Mouse (Mus musculus) heart, embryonic 13.5 days (tissue): Measurements from ENCODE around the gene Ugt2b36. TPM values are rescaled to one million over a fixed set of nuclear protein-coding genes. Genes with fewer than 3 reads are reported as not detected.
"Not testable (repeated sequence)": the region's sequence is repeated elsewhere in the genome, so short reads cannot be mapped to it uniquely, and the experiment has no call there.

ENCODE experiments used
- ATAC-seq: fragments of 200-750 bp; cut with Nextera tagmentation; 2 replicates; pipeline ENCODE4 v1.8.0; 2017; ENCODE audit warnings: moderate TSS enrichment; ENCODE audit not compliant: insufficient number of reproducible peaks, low FRiP score, low TSS enrichment; ENCODE audit errors: extremely low read depth
- H3K27ac ChIP-seq: fragments of 300-500 bp; sonication (generic); replicated peaks from 2 replicates; pipeline ENCODE4 v1.5.1; 2015; ENCODE audit warnings: moderate library complexity, mild to moderate bottlenecking, inconsistent platforms
- H3K27me3 ChIP-seq: fragments of 300-500 bp; sonication (generic); replicated peaks from 2 replicates; pipeline ENCODE4 v1.6.1; 2015; ENCODE audit warnings: mild to moderate bottlenecking, inconsistent platforms
- H3K36me3 ChIP-seq: fragments of 300-500 bp; sonication (generic); 2 replicates; pipeline ENCODE4 v1.6.1; 2015; ENCODE audit warnings: mild to moderate bottlenecking, inconsistent platforms
- H3K4me1 ChIP-seq: fragments of 300-500 bp; sonication (generic); 2 replicates; pipeline ENCODE4 v1.6.1; 2015; ENCODE audit warnings: inconsistent platforms
- H3K4me2 ChIP-seq: fragments of 300-500 bp; sonication (generic); 2 replicates; pipeline ENCODE4 v1.6.1; 2015; ENCODE audit warnings: inconsistent platforms, mild to moderate bottlenecking, moderate library complexity
- H3K4me3 ChIP-seq: fragments of 300-500 bp; sonication (generic); 2 replicates; pipeline ENCODE4 v1.5.1; 2015; ENCODE audit warnings: moderate library complexity, mild to moderate bottlenecking, inconsistent platforms
- H3K9ac ChIP-seq: fragments of 300-500 bp; sonication (generic); 2 replicates; pipeline ENCODE4 v1.6.1; 2015; ENCODE audit warnings: inconsistent platforms, mild to moderate bottlenecking, moderate library complexity
- H3K9me3 ChIP-seq: fragments of 300-500 bp; sonication (generic); 2 replicates; pipeline ENCODE4 v1.6.1; 2016; ENCODE audit warnings: inconsistent platforms
- WGBS: fragments of 180-500 bp; shearing (Covaris S2); methylation state at CpG from one replicate; pipeline ENCODE4 v1.1.7; 2015; ENCODE audit warnings: mixed read lengths; 5-methylcytosine and 5-hydroxymethylcytosine counted together
- polyA plus RNA-seq: library from polyadenylated mRNA; unstranded; fragments of >200 nt; fragmentation: Nextera tagmentation; extraction: Ambion mirVana; gene quantifications from 2 replicates; pipeline ENCODE4 v1.2.1, GENCODE M21; 2015

Gene Ugt2b36
- 0.46 TPM in 1 of 2 replicates, not detected in the other for polyA plus RNA-seq

- 46% methylated on average over 1 of the region's 1 CpGs for WGBS
- no peak for ATAC-seq
- no peak within 1 kb of the TSS for H3K9ac ChIP-seq
Observed at GRCm38 (mm10) chr5:87092346-87093027, at the start of gene Ugt2b36. Gene Ugt2b36 (minus strand): TSS chr5:87092555.

DNA sequence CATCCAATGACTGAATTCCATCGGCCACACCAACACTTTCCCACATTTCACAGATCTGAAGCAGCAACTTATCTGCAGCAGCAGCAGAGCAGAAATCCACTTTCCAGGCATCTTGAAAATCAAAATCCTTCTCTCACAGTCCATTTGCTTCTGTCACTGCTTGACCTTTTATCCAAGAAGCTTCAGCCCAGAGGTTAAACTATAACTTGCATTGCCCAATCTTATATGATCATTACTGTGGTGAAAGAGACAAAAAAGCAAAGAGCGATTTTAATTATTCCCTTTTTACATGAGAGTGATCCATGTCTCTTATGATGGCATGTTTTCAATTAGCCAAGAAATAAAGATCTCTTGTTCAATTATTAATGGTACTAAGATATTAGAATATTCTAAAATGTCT lies 47.8 kb upstream of the Ugt2b36 start, which contains the start of gene Ugt2b5:
Gene Ugt2b5, minus strand, starts transcription at position 123 of the 400 bp plus-strand sequence.
- not testable (repeated sequence) for H3K9ac ChIP-seq, H3K36me3 ChIP-seq, H3K4me3 ChIP-seq, H3K4me1 ChIP-seq, H3K27me3 ChIP-seq, ATAC-seq, H3K9me3 ChIP-seq, H3K27ac ChIP-seq, H3K4me2 ChIP-seq
- WGBS, result 82% methylated on average over 2 of the region's 2 CpGs

More at GRCm38 (mm10) chr5:87092346-87093027, at the start of gene Ugt2b36:
- H3K4me1 ChIP-seq, result no peaks in the 10 kb centered on the region
- no peak within 1 kb of the TSS for H3K27ac ChIP-seq
- H3K9me3 ChIP-seq, result no peaks in the 10 kb centered on the region
- H3K36me3 ChIP-seq, result no peaks in the 10 kb centered on the region
- H3K4me3 ChIP-seq, result no peak within 1 kb of the TSS
- H3K4me2 ChIP-seq, result no peak within 1 kb of the TSS
- no peaks in the 10 kb centered on the region for H3K27me3 ChIP-seq

- not testable (repeated sequence) for H3K27me3 ChIP-seq, ATAC-seq, H3K27ac ChIP-seq, H3K9me3 ChIP-seq, H3K36me3 ChIP-seq, H3K9ac ChIP-seq, H3K4me1 ChIP-seq, H3K4me2 ChIP-seq, H3K4me3 ChIP-seq
- 88% methylated on average over 1 of the region's 1 CpGs for WGBS
Observed at GRCm38 (mm10) chr5:87103697-87104096, 11.3 kb upstream of the Ugt2b36 start.

- H3K4me2 ChIP-seq, result no peak overlapping the region
- H3K9ac ChIP-seq, result no peak overlapping the region
- no peaks in the 10 kb centered on the region for H3K36me3 ChIP-seq
- H3K27ac ChIP-seq, result no peak overlapping the region
- no peak for ATAC-seq
- no peaks in the 10 kb centered on the region for H3K4me1 ChIP-seq
- no peaks in the 10 kb centered on the region for H3K27me3 ChIP-seq
- H3K9me3 ChIP-seq, result no peaks in the 10 kb centered on the region
- H3K4me3 ChIP-seq, result no peak overlapping the region
Observed at GRCm38 (mm10) chr5:87091111-87091510, 1.2 kb downstream of the Ugt2b36 start.

- Histone ChIP-seq H3K27me3 (no peaks in the 10 kb centered on the region), H3K36me3 (no peaks in the 10 kb centered on the region), H3K4me2 (no peak overlapping the region), H3K9ac (no peak overlapping the region), H3K4me3 (no peak overlapping the region), H3K9me3 (no peaks in the 10 kb centered on the region), H3K4me1 (no peaks in the 10 kb centered on the region), H3K27ac (no peak overlapping the region)
- ATAC-seq, result no peak
Observed at GRCm38 (mm10) chr5:87089264-87089663, 3.1 kb downstream of the Ugt2b36 start.

GRCm38 (mm10) chr5:87086269-87086668 lies 6.1 kb downstream of the Ugt2b36 start:
- Histone ChIP-seq H3K27ac (no peak overlapping the region), H3K4me1 (no peaks in the 10 kb centered on the region), H3K9me3 (no peaks in the 10 kb centered on the region), H3K4me3 (no peak overlapping the region), H3K27me3 (no peaks in the 10 kb centered on the region), H3K9ac (no peak overlapping the region), H3K36me3 (no peaks in the 10 kb centered on the region), H3K4me2 (no peak overlapping the region)
- no peak for ATAC-seq
- WGBS, result 59% methylated on average over 3 of the region's 3 CpGs

DNA sequence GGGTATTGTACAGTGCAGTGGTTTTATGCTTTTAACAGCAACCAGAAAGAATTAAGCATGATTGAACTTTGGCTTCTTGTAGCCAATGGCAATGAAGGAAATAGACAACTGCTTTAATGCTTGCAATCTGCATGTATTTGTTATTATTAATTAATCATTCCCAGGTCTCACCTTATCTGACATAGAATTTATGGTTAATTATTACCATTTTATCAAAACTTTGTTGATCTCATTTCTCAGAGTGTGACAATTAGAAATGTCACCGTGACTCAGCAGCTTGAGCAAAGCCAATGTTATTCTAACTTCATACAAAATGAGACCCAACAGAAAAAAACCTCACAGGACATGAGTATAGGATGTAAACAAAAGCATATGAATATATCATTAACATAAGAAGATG lies 61.7 kb downstream of the Ugt2b36 start:
- no peaks in the 10 kb centered on the region for H3K27me3 ChIP-seq
- ATAC-seq, result no peak
- no peak overlapping the region for H3K4me2 ChIP-seq
- no peak overlapping the region for H3K9ac ChIP-seq
- WGBS, result 76% methylated on average over 1 of the region's 1 CpGs
- H3K36me3 ChIP-seq, result no peaks in the 10 kb centered on the region
- H3K4me3 ChIP-seq, result no peak overlapping the region
- H3K27ac ChIP-seq, result no peak overlapping the region
- no peaks in the 10 kb centered on the region for H3K9me3 ChIP-seq
- H3K4me1 ChIP-seq, result no peaks in the 10 kb centered on the region

- Histone ChIP-seq H3K9me3 (no peaks in the 10 kb centered on the region), H3K4me1 (no peaks in the 10 kb centered on the region), H3K27me3 (no peaks in the 10 kb centered on the region), H3K36me3 (no peaks in the 10 kb centered on the region), H3K9ac (no peak overlapping the region), H3K4me3 (no peak overlapping the region), H3K4me2 (no peak overlapping the region), H3K27ac (no peak overlapping the region)
- no peak for ATAC-seq
- WGBS, result 66% methylated on average over 3 of the region's 3 CpGs
Observed at GRCm38 (mm10) chr5:87027359-87027758, 65.0 kb downstream of the Ugt2b36 start.

Other genes with a start within 250 kb of the Ugt2b36 start
- 0.11 and 1.9 TPM in 2 replicates for gene Ugt2b34, start 185.6 kb downstream of the Ugt2b36 start, polyA plus RNA-seq
- not detected in 2 replicates for gene Ugt2b1, start 166.0 kb downstream of the Ugt2b36 start, polyA plus RNA-seq
- gene Ugt2b35, start 91.7 kb downstream of the Ugt2b36 start, polyA plus RNA-seq, result not detected in 2 replicates
- gene Ugt2b5, start 47.8 kb upstream of the Ugt2b36 start, polyA plus RNA-seq, result 0.28 TPM in 1 of 2 replicates, not detected in the other
- gene Ugt2b37, start 162.2 kb upstream of the Ugt2b36 start, polyA plus RNA-seq, result not detected in 2 replicates
- not detected in 2 replicates for gene Ugt2a3, start 244.6 kb upstream of the Ugt2b36 start, polyA plus RNA-seq